Mouse (Mus musculus) bone marrow macrophage, adult 2 months (primary cell): ENCODE results near the gene 1110032F04Rik.

Source experiments
- CTCF ChIP-seq: IDR thresholded peaks from 2 replicates; pipeline ENCODE4 v1.5.1; 2012; ENCODE audit warnings: low read depth, mild to moderate bottlenecking, low read length, moderate library complexity
- POLR2A ChIP-seq: IDR thresholded peaks from 2 replicates; pipeline ENCODE4 v1.6.1; 2012; ENCODE audit warnings: mild to moderate bottlenecking, low read depth, low read length, borderline replicate concordance

GRCm38 (mm10) chr3:68824765-68825090, 44.7 kb upstream of the 1110032F04Rik start:
- TF ChIP-seq POLR2A (no peak), CTCF (no peak)
